Mouse (Mus musculus): ENCODE data around the gene Mrps33.

GRCm38 (mm10) chr6:39757229-39757628, 53.6 kb downstream of the Mrps33 start:
- TF ChIP-seq GATA1 (IDR thresholded peaks at IDR 0.05; ENCODE audit: borderline replicate concordance, low read length) (no peak), FLI1 (IDR thresholded peaks at IDR 0.05; ENCODE audit: low read length) (no peak)
